Mouse (Mus musculus) neural tube, embryonic 12.5 days (tissue): ENCODE measurements around the gene Hsd3b7. TPM values are rescaled to one million over a fixed set of nuclear protein-coding genes. Genes with fewer than 3 reads are reported as not detected.

Experiments used
- polyA plus RNA-seq: library from polyadenylated mRNA; unstranded; fragments of >200 nt; fragmentation: Nextera tagmentation; extraction: Ambion mirVana; gene quantifications from 2 replicates; pipeline ENCODE4 v1.2.1, GENCODE M21; 2016

Gene Hsd3b7
- polyA plus RNA-seq, 1 experiment from 2014 or later = 9.0 TPM

Other genes with a start within 250 kb of the Hsd3b7 start
- gene Tmem265, start 239.2 kb upstream of the Hsd3b7 start, polyA plus RNA-seq = 4.1 and 6.1 TPM in 2 replicates
- 49.2 and 54.8 TPM in 2 replicates for gene Phkg2, start 227.3 kb upstream of the Hsd3b7 start, polyA plus RNA-seq
- 14.0 and 14.1 TPM in 2 replicates for gene Ccdc189, start 212.0 kb upstream of the Hsd3b7 start, polyA plus RNA-seq
- 54.1 and 61.2 TPM in 2 replicates for gene Rnf40, start 211.8 kb upstream of the Hsd3b7 start, polyA plus RNA-seq
- 31.8 and 35.3 TPM in 2 replicates for gene Zfp629, start 184.8 kb upstream of the Hsd3b7 start, polyA plus RNA-seq
- gene Bcl7c, start 91.7 kb upstream of the Hsd3b7 start, polyA plus RNA-seq = 71.1 and 74.7 TPM in 2 replicates
- 5.8 TPM in 2 replicates for gene Ctf1, start 87.9 kb upstream of the Hsd3b7 start, polyA plus RNA-seq
- gene Ctf2, start 68.4 kb upstream of the Hsd3b7 start, polyA plus RNA-seq = 0.22 and 0.28 TPM in 2 replicates
- gene Fbxl19, start 56.1 kb upstream of the Hsd3b7 start, polyA plus RNA-seq = 10.2 and 13.0 TPM in 2 replicates
- gene Orai3, start 30.8 kb upstream of the Hsd3b7 start, polyA plus RNA-seq = 7.9 and 9.9 TPM in 2 replicates
- gene Setd1a, start 23.9 kb upstream of the Hsd3b7 start, polyA plus RNA-seq = 20.3 and 22.5 TPM in 2 replicates
- not detected in 2 replicates for gene Gm49388, start 15.0 kb upstream of the Hsd3b7 start, polyA plus RNA-seq
- gene Stx4a, start 23.7 kb downstream of the Hsd3b7 start, polyA plus RNA-seq = 19.2 and 19.3 TPM in 2 replicates
- gene Stx1b, start 23.9 kb downstream of the Hsd3b7 start, polyA plus RNA-seq = 19.0 and 19.2 TPM in 2 replicates
- 18.1 and 19.5 TPM in 2 replicates for gene Zfp646, start 75.6 kb downstream of the Hsd3b7 start, polyA plus RNA-seq
- 34.7 and 38.9 TPM in 2 replicates for gene Zfp668, start 76.2 kb downstream of the Hsd3b7 start, polyA plus RNA-seq
- gene Prss53, start 90.4 kb downstream of the Hsd3b7 start, polyA plus RNA-seq = 0.98 and 1.1 TPM in 2 replicates
- not detected in 2 replicates for gene Gm21974, start 94.8 kb downstream of the Hsd3b7 start, polyA plus RNA-seq
- gene Vkorc1, start 95.0 kb downstream of the Hsd3b7 start, polyA plus RNA-seq = 55.2 and 57.5 TPM in 2 replicates
- gene Bckdk, start 103.5 kb downstream of the Hsd3b7 start, polyA plus RNA-seq = 74.1 and 79.1 TPM in 2 replicates
- gene Kat8, start 111.9 kb downstream of the Hsd3b7 start, polyA plus RNA-seq = 50.9 and 51.0 TPM in 2 replicates
- gene Prss8, start 129.5 kb downstream of the Hsd3b7 start, polyA plus RNA-seq = 0.58 and 1.1 TPM in 2 replicates
- gene Prss36, start 146.1 kb downstream of the Hsd3b7 start, polyA plus RNA-seq = 9.2 and 12.2 TPM in 2 replicates
- 481 and 511 TPM in 2 replicates for gene Fus, start 166.9 kb downstream of the Hsd3b7 start, polyA plus RNA-seq
- 6.5 and 6.9 TPM in 2 replicates for gene Pycard, start 193.3 kb downstream of the Hsd3b7 start, polyA plus RNA-seq
- 0.23 TPM in 1 of 2 replicates, not detected in the other for gene Trim72, start 203.3 kb downstream of the Hsd3b7 start, polyA plus RNA-seq